Mouse (Mus musculus): ENCODE results near the gene Sesn1.
"Not testable (repeated sequence)": the region's sequence is repeated elsewhere in the genome, so short reads cannot be mapped to it uniquely, and the experiment has no call there.

Sesn1 gene

DNA sequence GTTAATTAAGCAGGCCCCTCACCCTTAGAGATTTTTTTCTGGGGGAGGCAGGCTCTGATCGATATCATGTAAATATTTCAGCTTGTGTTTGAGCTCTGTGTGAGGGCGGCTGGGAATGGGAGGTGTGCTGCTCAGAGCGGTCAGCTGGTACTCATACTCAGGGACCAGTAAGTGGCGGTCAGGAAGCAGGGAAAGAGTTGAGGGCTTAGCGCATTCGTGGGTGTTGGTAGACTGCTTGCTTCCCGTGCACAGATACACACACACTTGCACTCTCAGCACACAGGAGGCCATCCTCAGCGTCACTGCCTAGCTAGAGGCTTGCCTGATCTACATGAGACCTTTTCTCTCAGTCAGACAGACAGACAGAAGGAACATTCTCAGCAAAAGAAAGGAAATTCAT is 91.7 kb downstream of the Sesn1 start:
- intact Hi-C loops (cut with DNase I), result no loop called here

- intact Hi-C loops (cut with DNase I), result no loop called here
These were observed 92.1 kb downstream of the Sesn1 start for GRCm38 (mm10) chr10:41901864-41902263.

DNA sequence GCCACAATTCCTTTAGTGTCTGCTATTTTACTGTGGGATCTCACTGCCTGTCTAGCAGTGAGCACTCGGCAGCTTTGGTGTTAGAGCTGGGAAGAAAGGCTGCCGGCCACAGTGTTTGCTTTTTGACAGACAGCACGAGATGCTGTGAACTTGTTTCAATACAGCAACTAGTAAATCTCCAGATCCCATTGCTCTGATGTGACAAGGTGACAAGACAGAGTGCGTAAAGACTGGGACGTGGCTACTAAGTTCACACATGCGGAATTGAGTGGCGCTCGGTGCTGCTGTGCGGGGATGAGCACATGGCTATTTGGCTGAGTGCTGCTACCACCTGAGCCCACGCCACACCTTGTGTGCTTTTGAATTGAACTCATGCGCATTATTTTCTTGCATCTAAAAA is 97.7 kb downstream of the Sesn1 start:
- intact Hi-C loops (cut with DNase I), result no loop called here

- intact Hi-C loops (cut with DNase I), result no loop called here
These were observed 98.2 kb downstream of the Sesn1 start for GRCm38 (mm10) chr10:41907950-41908349.

GRCm38 (mm10) chr10:41908899-41909298 is 99.2 kb downstream of the Sesn1 start:
- intact Hi-C loops (cut with DNase I), result no loop called here

- intact Hi-C loops (cut with DNase I), result no loop called here
These were observed 102.7 kb downstream of the Sesn1 start for GRCm38 (mm10) chr10:41912290-41912994.

GRCm38 (mm10) chr10:41926726-41927125 is 117.0 kb downstream of the Sesn1 start:
- intact Hi-C loops (cut with DNase I), result no loop called here

GRCm38 (mm10) chr10:41930966-41931365 is 121.2 kb downstream of the Sesn1 start:
- intact Hi-C loops (cut with DNase I), result no loop called here

- intact Hi-C loops (cut with DNase I), result no loop called here
These were observed 122.2 kb downstream of the Sesn1 start for GRCm38 (mm10) chr10:41931962-41932361.

GRCm38 (mm10) chr10:41932943-41933342 is 123.2 kb downstream of the Sesn1 start:
- intact Hi-C loops (cut with DNase I), result no loop called here

DNA sequence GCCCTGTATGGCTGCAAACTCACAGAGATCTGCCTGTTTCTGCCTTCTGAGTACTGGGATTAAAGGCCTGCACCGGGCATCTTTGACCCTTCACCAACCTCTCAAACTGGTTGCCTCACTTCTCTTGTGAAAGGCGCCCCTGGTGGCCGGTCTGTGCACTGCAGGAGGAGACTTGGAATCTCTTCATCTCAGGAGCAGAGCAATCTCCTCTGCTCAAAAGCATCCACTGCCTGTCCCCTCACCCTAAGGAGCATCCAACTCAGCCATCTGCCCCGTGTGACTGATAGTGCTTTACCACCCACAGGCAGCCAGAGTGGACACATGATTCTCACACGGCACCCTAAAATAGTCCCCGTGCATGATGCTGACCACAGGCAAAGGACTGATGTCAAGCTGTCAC is 123.8 kb downstream of the Sesn1 start:
- intact Hi-C loops (cut with DNase I), result no loop called here

DNA sequence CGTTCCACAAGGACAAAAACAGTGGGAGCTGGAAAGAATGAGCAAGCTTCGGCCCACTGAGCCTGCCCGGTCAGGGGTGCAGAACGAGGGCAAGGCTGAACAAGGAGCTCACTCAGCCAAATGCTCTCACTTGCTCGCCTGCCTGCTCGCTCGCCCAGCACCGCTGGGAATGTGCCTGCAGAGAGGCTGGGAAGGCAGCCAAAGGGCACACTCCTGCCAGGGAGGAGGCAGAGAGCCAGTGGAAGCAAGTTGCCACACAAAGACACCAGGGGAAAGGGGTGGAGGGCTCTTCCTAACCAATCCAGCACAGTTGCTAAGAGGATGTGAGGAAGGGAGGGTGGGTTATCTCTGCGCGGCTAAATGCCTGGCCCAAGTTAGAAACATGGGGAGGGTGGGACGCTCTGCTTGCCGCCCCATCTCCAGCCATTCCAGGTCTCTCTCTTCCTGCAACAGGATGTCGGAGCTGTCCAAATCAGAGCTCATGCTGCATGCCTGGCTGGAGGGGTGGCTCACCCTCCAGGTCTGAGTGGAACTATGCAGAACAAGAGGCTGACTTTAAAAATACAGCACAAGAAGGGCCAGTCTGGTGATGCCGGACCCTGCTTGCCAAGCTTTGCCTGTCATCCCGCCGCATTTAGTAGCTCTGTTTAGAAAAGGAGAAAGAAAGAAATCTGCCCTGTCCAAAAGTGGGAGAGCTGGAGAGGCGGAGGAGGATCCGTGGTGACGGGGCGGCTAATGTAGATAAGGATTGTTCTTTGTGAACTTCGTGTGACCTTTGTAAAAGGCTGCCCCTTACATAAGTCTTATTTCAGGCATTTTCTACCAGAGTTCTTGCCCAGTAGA is 125.1 kb downstream of the Sesn1 start:
- intact Hi-C loops (cut with DNase I), result no loop called here

DNA sequence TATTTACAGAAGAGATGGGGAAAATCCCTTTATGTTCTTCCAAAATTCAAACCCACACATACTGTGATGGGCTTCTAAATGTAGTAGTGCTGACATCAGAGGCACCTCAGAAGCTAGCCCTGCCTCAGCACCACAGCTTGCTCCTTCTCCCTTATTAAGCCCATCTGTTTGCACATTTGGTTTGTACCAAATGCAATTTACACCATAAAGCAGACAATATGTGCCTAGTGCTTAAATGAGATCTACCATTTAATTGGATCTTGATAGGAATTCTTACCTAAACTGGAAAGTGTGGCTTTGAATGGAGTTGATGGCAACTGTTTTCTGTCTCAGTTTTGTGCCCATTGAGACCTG is 125.7 kb downstream of the Sesn1 start:
- intact Hi-C loops (cut with DNase I), result no loop called here

GRCm38 (mm10) chr10:41936100-41936499 is 126.4 kb downstream of the Sesn1 start:
- intact Hi-C loops (cut with DNase I), result no loop called here

DNA sequence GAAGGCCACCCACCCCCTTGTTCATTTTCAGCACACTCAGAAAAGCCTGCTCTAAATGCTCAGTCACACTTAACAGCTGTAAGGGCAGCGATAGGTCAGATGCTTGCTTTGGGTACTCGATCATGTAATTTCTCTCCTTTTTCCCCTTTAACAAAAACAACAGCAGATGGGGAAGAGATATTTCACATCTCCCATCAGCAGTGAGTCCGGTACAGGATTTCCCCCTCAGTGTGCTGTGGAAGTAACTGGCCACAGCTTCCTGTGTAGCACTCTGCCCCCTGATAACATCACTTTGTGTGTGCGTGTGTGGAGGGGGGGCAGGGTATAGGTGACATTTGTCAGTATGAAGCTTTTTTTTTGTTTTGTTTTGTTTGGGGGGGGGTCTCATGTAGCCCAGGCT is 127.4 kb downstream of the Sesn1 start:
- intact Hi-C loops (cut with DNase I), result no loop called here

GRCm38 (mm10) chr10:41939090-41939489 is 129.4 kb downstream of the Sesn1 start:
- intact Hi-C loops (cut with DNase I), result no loop called here

GRCm38 (mm10) chr10:41952354-41952753 is 142.6 kb downstream of the Sesn1 start:
- intact Hi-C loops (cut with DNase I), result not testable (repeated sequence)

- intact Hi-C loops (cut with DNase I), result no loop called here
These were observed 143.3 kb downstream of the Sesn1 start for GRCm38 (mm10) chr10:41952850-41953527.

GRCm38 (mm10) chr10:41953528-41953864 is 143.8 kb downstream of the Sesn1 start:
- intact Hi-C loops (cut with DNase I), result no loop called here

DNA sequence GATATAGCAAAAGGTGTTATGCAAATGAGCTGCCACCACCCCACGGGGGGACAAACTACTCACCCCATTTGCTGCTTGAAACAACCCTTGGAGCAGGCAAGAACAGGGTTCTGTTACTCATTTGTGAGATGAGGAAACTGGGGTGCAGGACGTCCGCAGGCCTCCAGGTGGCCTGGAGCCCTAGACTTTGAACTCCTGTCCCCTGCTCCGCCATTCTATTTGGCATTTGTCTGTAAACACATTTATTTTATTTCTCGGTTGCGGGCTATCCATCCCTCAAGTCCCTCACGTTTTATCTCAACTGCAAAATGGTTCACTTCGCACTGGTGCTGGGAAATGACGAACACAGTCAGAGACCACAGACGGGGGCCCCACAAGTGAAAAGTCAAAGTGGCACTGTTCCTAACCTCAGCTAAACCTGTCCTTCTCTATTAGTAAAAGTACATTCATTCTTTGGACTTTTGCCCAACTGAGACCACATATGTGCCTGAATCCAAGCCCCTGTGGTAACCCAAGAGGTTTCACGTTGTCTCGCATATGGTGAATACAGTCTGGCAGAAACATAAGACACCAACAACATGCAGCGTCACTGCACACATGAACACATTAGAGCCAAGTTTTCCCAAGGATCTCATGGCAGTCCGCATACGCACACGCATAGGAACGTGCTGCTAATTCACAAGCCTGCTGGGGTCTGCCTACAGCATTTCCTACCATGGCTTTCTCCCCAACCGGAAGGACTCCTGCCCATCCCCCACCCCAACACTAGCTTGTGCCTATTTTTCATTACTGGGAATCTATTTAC is 147.9 kb downstream of the Sesn1 start:
- intact Hi-C loops (cut with DNase I), result loop anchor here (5.0 kb wide), 1 partner anchor 125 kb away; no protein-coding TSS in a partner anchor

Measured in adrenal gland (tissue).